Mouse (Mus musculus): ENCODE measurements at regions not wholly inside any gene's neighbourhood (a gene's known extent, or its start where the extent isn't known, plus 50 kb on each side); places are given as distances from the start of the nearest gene placed in this dataset.
"Not testable (repeated sequence)": the region's sequence is repeated elsewhere in the genome, so short reads cannot be mapped to it uniquely, and the experiment has no call there.

DNA sequence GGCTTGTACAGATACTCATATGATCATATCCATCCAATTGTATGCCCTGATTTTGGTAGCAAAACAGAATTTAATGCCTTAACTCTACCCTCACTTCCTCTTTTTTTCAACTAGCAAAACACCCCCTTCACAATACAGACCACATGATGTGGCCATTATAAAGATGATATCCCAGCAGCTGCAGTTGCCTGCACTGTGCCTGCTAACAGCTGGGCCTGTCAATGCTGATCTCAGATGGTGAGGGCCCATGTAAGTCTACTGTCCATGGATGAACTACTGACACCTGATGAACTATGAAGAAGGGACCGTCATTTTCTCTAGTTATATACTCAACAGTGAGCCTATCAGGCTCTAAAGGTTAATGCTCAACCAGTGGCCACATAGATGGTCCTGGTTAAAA, 191.8 kb upstream of the Fmr1 start:
- DNase-seq (ENCODE audit: low read depth, low spot score): no peak

DNA sequence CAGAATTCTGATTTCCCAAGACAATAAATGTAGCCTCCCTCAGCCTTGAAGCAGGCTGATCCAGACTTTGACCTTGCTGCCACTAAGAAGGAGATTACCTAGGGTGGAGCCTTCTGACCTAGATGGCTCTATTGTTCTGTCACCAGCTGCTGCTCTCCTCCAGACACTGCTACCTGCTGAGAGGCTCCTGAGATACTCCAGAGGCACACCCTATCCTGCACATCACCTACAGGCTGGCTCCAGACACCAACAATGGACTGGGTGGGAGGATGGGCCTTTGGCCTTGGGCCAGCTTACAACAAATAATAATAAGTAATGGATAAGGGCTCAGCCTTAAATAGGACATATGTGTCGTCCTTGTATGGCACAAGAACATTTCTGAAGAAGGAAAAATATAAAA, 186.3 kb upstream of the Fmr1 start:
- not testable (repeated sequence) for DNase-seq (ENCODE audit: low read depth, low spot score)

DNA sequence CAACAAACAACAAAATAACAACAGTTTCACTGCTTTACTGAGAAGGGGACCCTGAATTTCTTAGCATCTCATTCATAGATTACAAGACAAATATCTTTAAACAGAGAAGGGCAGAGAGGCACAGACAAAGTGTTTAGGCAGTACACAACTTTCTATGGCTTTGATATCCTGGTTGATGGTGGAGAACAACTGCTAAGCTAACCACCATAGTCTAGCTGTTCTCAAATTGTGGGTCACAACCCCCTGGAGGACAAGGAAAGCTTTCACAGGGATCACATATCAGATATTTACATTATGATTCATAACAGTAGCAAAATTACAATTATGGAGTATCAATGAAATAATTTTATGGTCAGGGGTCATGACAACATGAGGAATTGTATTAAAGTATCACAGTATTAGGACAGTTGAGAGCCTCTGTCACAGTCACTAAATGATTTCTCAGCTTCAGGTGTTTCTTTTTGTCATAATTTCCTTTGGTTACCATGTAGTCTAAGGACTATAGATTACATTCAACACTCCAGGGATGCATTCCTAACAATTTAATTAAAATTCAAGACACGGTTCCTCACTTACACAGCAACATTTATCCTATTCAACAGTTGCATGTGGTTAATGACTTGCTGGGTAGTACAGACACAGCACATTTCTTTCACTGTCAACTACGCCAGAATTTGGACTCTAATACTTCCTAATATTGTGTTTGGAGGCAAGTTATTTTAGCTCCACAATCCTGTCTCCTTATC, 183.8 kb upstream of the Fmr1 start:
- no peak for DNase-seq (ENCODE audit: low read depth, low spot score)

DNA sequence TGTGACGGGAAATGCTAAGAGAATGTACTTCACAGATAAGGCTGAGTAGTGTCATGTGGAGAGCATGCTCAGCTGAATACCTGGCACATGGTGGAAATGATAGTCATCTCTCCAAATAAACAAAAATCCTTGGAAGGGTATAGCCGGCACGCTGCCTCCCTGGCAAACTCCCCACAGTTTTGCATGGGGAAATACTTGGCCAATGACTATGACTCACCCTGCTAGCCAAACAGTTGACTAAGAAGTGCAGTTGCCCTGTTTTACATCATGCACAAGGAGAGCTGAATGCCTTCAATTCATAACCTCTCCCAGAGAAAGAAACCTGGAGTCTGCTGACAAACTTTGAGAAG, 183.2 kb upstream of the Fmr1 start:
- DNase-seq (ENCODE audit: low read depth, low spot score): peak; percentile 50

DNA sequence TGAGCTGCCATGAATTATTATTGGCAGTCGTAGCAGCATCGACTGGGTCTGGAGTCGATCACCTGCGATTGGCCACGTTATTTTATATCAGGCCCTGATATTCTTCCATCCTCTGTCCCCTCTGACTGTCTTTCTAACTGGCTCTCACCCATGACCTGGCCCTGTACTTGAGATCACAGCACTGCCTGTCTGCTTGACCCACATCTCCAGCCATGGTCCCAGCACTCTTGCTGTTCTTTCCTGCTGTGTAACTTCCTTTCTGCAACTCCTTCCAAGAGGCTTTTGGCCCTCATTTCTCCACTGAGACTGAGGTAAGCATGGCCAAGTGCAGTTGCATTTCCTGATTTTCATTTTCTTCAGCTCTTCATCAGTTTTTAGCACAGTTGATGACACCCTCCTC, 182.6 kb upstream of the Fmr1 start:
- peak; percentile 44 for DNase-seq (ENCODE audit: low read depth, low spot score)

DNA sequence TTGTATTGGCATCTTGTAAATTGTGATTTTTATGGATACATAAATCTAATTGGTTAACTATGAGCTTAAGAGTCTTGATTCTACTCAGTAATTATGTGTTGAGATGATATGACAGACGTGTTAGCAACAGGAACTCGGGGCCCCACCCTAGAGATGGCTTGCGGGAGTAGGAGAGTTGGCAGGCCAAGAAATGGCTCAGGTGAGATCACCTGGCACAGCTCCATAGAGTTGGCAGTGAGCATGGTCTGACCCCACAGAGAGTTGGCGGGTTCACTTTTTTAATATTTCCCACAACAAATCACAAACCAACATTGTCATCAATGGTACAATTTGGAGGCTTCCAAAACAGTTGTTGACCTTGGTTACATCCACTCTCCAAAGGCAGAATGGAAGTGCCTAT, 180.5 kb upstream of the Fmr1 start:
- no peak for DNase-seq (ENCODE audit: low read depth, low spot score)

DNA sequence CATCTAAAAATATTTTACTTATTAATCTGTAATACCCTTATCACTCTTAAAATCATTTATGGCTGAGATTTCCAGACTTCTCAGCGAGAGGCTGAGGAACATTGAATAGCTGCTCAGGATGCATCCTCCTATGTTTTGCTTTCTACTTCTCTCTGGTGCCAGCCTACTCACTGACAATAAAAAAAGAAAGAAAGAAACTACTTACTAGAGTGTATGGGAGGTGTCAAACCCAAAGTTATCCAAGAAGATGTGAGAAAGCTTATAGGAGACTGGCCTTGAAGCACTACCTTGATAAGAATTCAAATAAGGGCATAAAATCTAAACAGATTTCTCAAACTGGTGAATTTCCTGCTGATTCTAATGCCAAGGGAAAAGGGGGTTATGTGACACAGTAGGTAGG, 175.4 kb upstream of the Fmr1 start:
- no peak for DNase-seq (ENCODE audit: low read depth, low spot score)

DNA sequence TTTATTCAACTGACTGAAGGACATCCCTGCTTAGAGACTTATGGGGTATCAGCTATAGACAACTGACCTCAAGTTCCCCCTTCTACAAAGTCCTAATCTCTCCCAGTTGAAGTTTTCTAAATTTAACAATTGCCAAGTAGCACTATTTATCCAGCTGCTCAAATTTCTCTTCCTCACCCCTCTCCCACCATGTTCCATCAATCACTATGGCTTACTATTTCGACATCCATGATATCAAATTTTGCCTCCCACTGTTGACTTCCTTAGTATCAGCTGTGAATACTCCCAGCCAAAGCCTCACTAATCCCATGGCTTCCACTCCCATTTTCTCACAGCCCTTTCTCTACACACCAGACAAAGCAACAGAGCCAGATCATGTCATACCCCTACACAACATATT, 170.7 kb upstream of the Fmr1 start:
- peak; percentile 10 for DNase-seq (ENCODE audit: low read depth, low spot score)

DNA sequence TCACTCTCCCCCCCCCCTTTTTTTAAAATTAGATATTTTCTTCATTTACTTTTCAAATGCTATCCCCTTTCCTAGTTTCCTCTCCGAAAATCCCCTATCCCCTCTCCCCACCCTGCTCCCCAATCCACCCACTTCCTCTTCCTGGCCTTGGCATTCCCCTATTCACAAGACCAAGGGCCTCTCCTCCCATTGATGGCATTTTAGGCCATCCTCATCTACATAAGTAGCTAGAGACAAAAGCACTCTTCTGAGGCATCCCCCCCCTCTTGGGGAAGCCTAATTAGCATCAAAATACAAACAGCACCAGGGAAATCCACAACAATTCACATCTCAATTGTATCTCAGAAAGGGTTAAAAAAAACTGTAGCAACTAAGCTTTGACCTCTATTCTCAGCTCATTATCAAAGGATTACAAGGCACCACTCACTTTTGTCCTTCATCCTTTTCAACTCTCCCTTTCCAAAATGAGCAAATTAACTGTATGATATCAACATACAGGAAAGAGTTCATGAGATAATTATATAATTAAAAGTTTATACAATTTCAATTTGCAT, 166.1 kb upstream of the Fmr1 start:
- DNase-seq (ENCODE audit: low read depth, low spot score): no peak

DNA sequence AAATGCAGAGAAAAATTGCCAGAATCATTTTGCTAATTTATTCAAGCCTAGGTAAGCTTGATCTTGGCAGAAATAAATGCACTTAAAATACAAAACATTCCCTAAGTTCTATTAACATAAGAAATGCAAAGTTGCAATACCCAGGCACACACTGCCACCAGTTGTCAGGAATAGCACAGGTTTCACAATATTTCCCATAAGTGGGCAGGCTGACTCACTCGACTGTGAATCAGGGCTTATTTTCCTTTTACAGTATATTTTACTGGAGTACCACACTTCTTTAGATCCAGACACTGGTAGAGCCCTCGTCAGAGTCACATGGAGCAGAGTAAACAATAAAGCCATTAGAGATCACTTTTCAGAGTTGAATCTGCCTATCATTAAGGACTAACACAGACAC, 131.8 kb upstream of the Fmr1 start:
- DNase-seq (ENCODE audit: low read depth, low spot score): no peak

DNA sequence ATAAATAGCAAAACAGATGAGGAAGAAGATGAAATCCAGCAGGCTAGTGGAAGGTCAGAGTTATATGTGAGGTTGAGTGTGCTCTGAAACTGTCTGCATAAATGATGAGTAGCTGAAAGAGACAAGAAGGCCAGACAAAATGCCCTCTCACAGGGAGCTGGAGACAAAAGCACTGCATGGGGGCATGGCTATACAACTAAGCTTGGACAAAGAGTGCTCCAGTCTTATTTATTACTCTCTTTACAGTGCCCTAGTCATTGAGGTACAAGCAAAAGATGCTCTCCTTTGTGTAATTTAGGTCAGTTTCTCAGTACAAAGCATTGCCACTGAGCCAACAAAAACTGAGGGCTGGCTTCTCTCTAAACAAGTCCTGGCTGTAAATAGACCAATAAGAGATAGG, 124.3 kb upstream of the Fmr1 start:
- DNase-seq (ENCODE audit: low read depth, low spot score): no peak

DNA sequence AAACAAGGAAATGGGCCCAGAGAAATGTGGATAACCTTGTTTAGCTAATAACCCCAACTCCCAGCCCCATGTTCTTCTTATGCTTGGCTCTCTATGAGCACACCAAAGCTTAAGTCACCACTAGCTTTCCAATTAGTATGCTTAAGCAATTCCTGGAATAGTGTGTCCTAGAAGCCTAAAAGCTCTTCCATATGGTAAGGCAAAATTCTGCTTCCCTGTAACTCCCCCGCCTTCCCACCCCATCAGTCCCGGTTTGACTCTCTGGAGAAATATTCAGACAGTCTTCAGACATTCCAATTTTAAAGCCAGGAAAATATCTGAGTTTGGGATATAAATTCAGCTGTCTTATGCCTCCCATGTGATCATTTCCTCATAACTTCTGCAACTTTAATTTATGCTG, 120.6 kb upstream of the Fmr1 start:
- no peak for DNase-seq (ENCODE audit: low read depth, low spot score)

DNA sequence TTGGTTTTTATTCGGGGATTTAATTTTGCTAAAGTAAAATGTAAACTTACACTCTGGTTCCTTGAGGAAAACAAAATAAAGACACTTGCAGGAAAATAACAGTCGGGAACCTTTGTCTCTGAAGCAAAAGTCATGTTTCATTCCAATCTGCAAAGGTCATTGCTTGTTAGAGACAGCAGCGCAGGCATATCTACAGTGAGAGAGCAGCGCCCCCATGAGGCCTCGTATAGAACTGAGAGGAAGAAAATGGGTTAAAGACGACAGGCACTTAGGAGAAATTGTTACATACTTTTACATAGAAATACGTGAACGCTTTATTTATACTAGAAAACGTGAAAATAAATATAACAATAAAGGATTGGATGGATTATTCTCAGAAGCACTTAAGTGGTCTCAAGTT, 93.1 kb upstream of the Fmr1 start:
- DNase-seq (ENCODE audit: low read depth, low spot score): peak; percentile 27

DNA sequence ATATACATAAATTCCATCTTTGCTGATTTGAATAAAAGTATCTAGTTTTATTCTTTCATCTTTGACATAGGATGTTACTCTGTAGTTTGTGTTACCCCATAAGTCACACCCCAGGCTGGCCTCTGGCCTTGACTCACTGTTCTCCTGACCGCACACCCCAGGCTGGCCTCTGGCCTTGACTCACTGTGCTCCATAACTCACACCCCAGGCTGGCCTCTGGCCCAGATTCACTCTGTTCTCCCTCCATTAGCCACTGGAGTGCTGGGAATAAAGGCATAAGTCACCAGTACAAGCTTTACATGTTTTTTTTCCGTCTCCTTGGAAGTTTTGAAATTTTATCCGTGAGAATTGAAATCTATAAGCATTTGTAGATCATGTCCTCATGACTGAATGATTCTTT, 56.2 kb upstream of the Fmr1 start:
- no peak for DNase-seq (ENCODE audit: low read depth, low spot score)

All from skeletal muscle tissue, adult 2 months (tissue).